Mouse (Mus musculus): ENCODE measurements around the gene Rbms3.

Gene Rbms3

DNA sequence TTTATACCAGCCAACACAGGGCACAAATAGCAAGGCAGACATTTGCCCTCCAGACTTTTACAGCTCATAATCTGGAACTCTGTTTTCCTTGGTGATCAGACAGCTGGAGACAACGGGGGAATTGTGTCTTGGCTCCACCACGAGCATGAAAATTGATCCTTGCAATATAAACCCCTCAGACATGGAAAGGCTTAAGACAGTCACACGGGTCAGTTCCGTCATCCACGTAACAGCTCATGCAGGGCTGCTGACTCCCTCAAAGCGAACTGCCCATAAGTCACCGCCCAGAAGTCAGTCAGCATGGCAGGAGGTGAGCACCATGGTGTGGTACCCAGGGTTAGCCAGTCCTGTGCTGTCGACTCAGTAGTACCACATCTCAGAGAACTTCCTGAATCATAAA lies 794.8 kb downstream of the Rbms3 start:
- DNase-seq (ENCODE audit: low read depth, low spot score) = no peak

- no peak for DNase-seq (ENCODE audit: low read depth, low spot score)
Measured at GRCm38 (mm10) chr9:116833677-116834076, 796.0 kb downstream of the Rbms3 start.

DNA sequence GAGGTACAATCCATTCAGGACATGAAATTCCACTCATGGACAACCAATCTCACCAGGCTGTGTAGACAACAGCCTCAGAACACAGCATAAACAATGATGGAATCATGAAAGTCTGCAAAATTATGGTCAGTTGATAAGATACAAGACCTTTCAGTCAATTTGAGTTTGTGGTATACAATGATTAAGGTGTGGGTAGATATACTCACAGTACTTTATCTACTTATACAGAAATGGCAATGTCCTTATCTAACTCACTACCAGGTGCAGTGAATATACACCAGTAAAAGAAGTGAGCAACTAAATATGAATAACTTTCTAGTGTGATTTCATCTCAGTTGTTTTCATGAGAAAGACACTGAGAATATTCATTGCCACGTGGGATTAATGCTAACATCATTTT lies 796.9 kb downstream of the Rbms3 start:
- DNase-seq (ENCODE audit: low read depth, low spot score) = no peak

GRCm38 (mm10) chr9:116831386-116831785 lies 798.3 kb downstream of the Rbms3 start:
- no peak for DNase-seq (ENCODE audit: low read depth, low spot score)

- no peak for DNase-seq (ENCODE audit: low read depth, low spot score)
Measured at GRCm38 (mm10) chr9:116829929-116830328, 799.8 kb downstream of the Rbms3 start.

DNA sequence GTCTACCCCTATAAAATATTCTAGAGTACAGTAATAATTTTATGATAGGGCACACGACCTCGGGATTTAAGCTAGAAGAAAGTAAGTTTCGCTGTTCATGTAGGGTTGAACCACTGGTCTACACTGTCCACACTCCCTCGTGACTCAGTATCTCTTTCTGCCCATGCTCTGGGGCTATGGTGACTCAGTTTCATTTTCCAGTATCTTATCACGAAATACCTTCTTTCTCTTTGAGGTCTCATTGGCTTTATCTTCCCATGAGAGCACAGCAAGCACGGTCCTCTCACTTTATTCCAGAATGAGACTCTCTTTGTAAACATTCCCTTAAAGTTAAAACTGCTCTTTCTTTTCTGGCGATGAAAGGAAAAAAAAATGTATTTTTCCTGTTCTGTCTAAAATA lies 808.1 kb downstream of the Rbms3 start:
- no peak for DNase-seq (ENCODE audit: low read depth, low spot score)

DNA sequence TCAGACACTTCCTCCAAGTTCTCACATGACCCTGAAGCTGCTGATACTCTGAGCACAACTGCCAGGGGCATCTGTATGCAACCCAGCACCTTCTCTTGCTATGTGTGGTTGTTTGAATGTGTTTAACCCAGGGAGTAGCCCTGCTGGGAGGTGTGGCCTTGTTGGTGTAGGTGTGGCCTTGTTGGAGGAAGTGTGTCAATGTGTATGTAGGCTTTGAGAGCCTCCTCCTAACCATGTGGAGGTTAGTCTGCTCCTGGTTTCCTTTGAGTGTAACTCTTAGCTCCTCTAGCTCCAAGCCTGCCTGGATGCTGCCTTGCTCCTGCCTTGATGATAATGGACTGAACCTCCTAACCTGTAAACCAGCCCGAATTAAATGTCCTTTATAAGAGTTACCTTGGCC lies 812.5 kb downstream of the Rbms3 start:
- DNase-seq (ENCODE audit: low read depth, low spot score) = no peak

- no peak for DNase-seq (ENCODE audit: low read depth, low spot score)
Measured at GRCm38 (mm10) chr9:116814495-116815094, 815.1 kb downstream of the Rbms3 start.

- DNase-seq (ENCODE audit: low read depth, low spot score) = no peak
Measured at GRCm38 (mm10) chr9:116813396-116813795, 816.3 kb downstream of the Rbms3 start.

DNA sequence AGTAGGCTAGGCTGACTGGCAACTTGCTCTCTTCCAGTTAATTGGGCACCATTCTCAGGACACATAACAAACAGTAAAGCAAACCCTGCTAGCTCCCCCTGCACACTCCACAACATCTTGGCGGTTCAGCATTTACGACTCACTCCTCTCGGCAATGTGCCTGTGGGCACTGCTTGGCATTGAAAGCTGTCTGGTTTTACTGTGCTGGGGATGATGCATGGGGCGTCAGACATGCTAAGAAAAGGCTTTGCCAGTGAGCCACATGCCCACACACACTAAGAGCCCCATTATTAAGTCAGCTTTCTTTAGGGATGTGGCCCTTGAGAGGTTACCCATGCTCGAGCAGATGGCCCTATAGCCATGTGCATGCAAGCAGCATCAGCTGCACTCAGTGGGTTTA lies 820.5 kb downstream of the Rbms3 start:
- no peak for DNase-seq (ENCODE audit: low read depth, low spot score)

DNA sequence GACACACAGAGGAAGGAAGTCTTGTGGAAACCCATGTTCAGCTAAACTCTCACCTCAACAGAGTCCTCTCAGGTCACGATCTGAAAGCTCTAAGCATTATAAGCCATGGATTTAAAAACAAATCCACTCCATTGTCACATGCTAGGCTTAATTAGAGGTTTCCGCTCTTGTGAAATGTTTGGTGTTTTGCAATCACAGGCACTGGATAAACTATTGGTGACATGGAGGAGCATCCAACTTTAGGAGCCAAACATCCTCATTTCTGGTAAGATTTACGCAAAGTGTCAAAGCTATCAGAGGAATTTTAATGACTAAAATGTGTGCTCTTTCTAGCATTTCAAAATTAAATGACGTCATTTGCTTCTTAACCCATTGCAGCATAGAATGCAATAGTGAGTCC lies 821.3 kb downstream of the Rbms3 start:
- no peak for DNase-seq (ENCODE audit: low read depth, low spot score)

DNA sequence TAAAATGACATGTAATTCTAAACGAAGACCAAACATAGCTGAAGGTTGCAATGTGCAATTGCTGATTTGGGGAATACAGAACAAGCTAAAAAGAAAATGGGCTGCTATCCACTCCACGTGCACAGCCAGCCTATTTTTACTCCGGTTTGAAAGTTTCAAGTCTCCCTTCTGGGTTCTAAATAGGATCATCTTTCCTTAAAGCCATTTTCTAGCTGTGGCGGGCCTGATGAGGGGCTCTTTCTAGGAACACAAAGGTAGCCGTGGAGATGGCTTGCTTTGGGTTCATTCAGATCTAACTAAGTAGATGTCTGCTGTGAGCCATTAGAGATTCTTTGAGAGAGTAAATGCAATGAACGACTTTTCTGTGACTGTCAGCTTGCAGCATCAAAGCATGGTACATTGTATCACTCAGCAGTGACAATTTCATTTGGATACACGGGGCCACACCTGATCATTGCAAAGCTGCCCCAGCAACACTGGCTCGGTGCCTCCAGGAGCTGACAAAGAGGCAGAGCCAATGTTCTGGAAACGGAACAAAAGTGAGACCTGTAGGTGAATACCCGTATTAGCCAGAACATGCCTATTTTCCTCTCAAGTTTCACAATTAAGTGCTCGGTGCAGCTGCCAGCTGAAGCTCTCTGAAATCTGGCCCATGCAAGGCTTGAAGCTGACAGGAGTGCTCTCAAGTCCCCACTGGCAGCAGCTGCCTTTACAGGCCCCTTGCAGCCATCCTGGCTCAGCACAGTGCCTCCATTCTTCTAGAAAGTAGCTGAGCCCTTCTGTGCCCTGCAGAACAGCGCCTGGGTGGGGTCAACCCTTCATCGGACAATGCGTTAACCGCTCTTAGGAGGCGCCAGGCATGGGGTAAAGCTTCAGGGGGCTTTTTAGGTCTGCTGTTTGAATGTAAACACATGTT lies 822.3 kb downstream of the Rbms3 start:
- DNase-seq (ENCODE audit: low read depth, low spot score) = no peak

DNA sequence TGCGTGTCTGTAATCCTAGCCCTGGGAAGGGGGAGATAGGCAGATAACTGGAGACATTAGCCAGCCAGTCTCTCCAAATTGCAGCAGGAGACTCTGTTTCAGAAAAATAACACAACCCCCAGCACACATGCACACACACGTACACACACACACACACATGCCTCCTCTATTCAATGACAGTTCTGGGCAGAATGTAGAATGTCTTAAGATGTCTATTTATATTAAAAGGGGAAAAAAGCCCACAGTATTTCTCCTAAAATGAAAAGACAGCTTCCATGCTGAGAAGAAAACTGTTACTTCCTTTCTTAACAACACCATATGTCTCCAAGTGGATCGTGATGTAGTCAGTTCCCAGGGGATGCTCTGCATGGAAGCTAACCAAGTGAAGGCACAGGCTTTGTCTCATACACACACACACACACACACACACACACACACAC lies 826.4 kb downstream of the Rbms3 start:
- no peak for DNase-seq (ENCODE audit: low read depth, low spot score)

- DNase-seq (ENCODE audit: low read depth, low spot score) = no peak
Measured at GRCm38 (mm10) chr9:116802602-116803001, 827.1 kb downstream of the Rbms3 start.

GRCm38 (mm10) chr9:116795240-116795955 lies 834.3 kb downstream of the Rbms3 start:
- no peak for DNase-seq (ENCODE audit: low read depth, low spot score)

DNA sequence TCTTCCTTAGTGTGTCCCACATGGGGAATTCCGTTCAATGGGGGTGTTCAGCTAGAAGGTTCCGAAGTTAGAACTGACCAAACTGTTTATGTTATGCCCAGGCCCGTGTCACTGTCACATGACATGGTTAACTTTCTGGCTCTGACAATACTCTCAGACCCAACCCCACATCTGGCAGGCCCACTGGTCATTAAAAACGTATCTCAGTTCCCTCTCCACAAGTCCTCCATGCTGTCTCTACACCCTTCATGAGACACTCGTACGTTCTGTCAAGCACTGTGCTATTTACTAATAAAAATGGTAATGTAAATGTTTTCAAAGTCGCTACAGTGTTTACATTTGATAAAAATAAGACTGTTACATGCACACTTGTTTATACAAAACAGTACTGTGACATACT lies 837.9 kb downstream of the Rbms3 start:
- no peak for DNase-seq (ENCODE audit: low read depth, low spot score)

GRCm38 (mm10) chr9:116786136-116787046 lies 843.3 kb downstream of the Rbms3 start:
- no peak for DNase-seq (ENCODE audit: low read depth, low spot score)

DNA sequence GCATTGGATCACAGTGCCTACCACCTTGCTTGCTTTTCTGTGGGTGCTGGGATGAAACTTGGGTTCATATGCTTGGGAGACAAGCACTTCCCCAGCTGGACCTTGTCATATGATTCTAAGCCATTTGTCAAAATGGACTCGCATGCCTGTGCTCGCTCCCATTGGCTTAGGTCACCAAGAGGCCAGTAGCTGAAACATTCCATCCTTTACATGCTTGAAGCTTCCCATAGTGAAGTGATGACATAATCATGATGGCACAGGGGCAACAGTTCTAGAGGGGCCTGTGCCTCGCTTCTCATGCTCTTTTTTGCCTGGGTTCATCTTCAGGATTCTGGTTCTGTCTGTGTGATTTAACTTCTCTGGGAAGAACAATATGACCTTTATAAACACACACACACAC lies 857.9 kb downstream of the Rbms3 start:
- no peak for DNase-seq (ENCODE audit: low read depth, low spot score)

DNA sequence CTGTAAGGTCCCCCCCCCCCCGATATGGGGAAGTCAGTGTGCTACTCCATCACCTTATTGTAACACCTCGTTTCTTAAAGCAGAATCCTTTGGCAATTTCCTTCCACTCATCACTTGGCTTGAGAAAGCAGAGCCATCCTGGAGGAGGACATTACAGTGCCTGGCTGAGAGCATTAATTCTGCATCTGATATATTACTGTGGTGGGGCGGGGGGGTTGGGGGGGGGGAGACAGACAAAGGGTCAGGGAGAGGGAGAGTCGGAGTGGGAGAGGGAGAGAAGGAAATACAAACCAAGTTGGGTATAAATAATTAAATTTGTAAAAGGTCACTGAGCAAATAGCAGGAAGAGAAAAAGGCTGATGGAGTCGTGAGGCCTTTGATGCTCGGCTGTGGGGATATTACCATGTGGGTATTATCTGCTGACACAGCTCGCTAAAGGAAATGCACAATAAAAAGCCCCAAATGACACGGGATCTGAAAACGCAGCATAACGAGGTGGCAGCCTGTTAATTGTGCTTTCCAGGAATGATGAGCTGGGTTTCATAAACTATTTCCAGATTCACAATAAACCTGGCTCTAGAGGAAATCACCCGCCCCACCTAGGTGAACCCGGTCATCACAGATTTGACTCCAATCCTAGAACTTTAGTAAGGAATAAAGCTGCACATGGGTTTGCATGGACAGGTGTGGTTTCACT lies 860.2 kb downstream of the Rbms3 start:
- DNase-seq (ENCODE audit: low read depth, low spot score) = no peak

DNA sequence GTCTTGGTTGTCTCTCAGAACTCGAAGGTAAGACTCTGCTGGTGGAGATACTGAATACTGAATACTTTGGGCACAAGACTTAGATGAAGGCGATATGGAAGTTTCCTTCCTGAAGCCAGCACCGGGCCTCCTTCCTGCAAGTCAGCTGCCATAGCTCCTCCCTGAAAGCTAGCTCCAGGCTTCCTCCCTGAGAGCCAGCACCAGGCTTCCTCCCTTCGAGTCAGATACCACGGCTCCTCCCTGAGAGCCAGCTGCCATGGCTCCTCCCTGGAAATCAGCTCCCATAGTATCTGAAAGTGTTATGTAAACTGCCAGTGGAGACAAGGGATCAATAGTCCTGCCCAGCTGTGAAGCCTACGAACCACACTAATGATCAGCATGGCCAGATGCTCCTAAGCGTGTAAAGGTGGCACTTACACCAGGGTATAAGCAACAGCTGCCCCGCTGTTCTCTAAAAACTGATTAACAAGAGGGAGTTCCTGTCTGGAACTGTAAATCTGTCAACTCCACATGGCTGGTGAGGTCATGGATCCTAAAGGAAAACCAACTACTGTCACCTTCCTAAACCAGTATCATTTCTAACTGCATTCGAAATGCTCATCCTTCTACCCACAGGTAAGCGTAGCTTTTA lies 867.2 kb downstream of the Rbms3 start:
- no peak for DNase-seq (ENCODE audit: low read depth, low spot score)
